In the genomic region with DNA sequence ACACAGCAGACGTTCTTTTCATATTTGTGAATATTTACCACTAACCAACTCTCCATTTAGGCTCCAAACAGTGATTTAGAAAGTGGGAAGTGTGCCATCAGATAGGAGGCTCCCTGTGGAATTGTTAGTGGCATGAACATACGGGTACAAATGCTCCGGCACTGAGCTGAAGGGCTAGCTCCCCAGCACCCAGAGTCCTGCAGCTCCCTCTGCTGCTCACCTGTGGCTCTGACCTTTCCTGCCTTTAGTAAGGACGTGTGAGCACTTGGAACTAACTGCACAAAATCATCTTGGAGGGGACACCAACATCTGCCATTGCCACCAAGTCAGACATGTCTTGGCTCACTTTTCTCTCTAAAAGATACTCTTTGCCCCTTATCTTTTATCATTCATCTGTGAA, we compare ENCODE assay signal across 9 mouse cellular contexts. TPM values are rescaled to one million over a fixed set of nuclear protein-coding genes. Genes with fewer than 3 reads are reported as not detected.
DNase-seq lines count a peak whose midpoint lies in the region; ATAC-seq and TF ChIP-seq lines count a peak whose summit lies in the region.
"Had no signal": no experiment of that assay in that cellular context is flagged by ENCODE, and none has a peak within 500 bp of the region (broad histone marks: within the 10 kb centered on the region; RNA-seq: fewer than 3 reads in every experiment).

No protein-coding gene starts in this region.

- DNase-seq in kidney, postnatal 0 days (ENCODE audit: low spot score): peak; percentile 11
- DNase-seq in kidney, postnatal 14 days: no peak
- peak; percentile 48 for DNase-seq in A20 (ENCODE audit: low read depth, low spot score)
- DNase-seq in ES-CJ7 (ENCODE audit: low read depth, low spot score): peak; percentile 85
- no peak for DNase-seq in lung, embryonic 14.5 days
- DNase-seq in cerebellum, postnatal 36 days: no peak
- DNase-seq: heart, adult 18-20 months had no signal

- H3K27ac ChIP-seq in kidney, postnatal 0 days: no peak overlapping the region
- H3K27ac ChIP-seq in lung, embryonic 14.5 days (ENCODE audit: low read depth): no peak overlapping the region

- TF ChIP-seq CTCF in kidney, postnatal 0 days (IDR thresholded peaks at IDR 0.05; ENCODE audit: low read depth): peak; percentile 49
- TF ChIP-seq CTCF in lung, embryonic 14.5 days (IDR thresholded peaks at IDR 0.05; ENCODE audit: low read depth): peak; percentile 31; the same call in 1 of the 2 replicates

- H3K4me3 ChIP-seq in kidney, postnatal 0 days (replicated peaks; ENCODE audit: low read depth, low read length): no peak overlapping the region
- no peak overlapping the region for H3K4me3 ChIP-seq in lung, embryonic 14.5 days (ENCODE audit: low read depth, low read length)
- H3K4me3 ChIP-seq: myocyte had no signal

- H3K4me2 ChIP-seq in kidney, postnatal 0 days (ENCODE audit: low read length): no peak overlapping the region
- no peak overlapping the region for H3K4me2 ChIP-seq in lung, embryonic 14.5 days

- no peak for ATAC-seq in kidney, postnatal 0 days (replicated peaks; ENCODE audit: low FRiP score, low read depth)
- no peak for ATAC-seq in lung, embryonic 14.5 days (ENCODE audit: insufficient read depth)
- ATAC-seq in frontal cortex, adult (ENCODE audit: low TSS enrichment): no peak

- no peaks in the 10 kb centered on the region for H3K36me3 ChIP-seq in kidney, postnatal 0 days (ENCODE audit: insufficient read depth, low read length)
- H3K36me3 ChIP-seq in lung, embryonic 14.5 days (ENCODE audit: insufficient read depth): no peaks in the 10 kb centered on the region

- 41% methylated on average over 4 of the region's 4 CpGs for WGBS in kidney, postnatal 0 days
- WGBS in lung, embryonic 14.5 days: 36% methylated on average over 4 of the region's 4 CpGs

- H3K27me3 ChIP-seq in kidney, postnatal 0 days (ENCODE audit: insufficient read depth, low read length): no peaks in the 10 kb centered on the region
- H3K27me3 ChIP-seq in lung, embryonic 14.5 days (ENCODE audit: insufficient read depth, low read length): no peaks in the 10 kb centered on the region

- H3K9ac ChIP-seq in kidney, postnatal 0 days (ENCODE audit: low read depth, low read length): no peak overlapping the region
- no peak overlapping the region for H3K9ac ChIP-seq in lung, embryonic 14.5 days

- H3K4me1 ChIP-seq in kidney, postnatal 0 days (replicated peaks; ENCODE audit: insufficient read depth, low read length): no peaks in the 10 kb centered on the region
- no peaks in the 10 kb centered on the region for H3K4me1 ChIP-seq in lung, embryonic 14.5 days (ENCODE audit: insufficient read depth)

- no peaks in the 10 kb centered on the region for H3K9me3 ChIP-seq in kidney, postnatal 0 days (replicated peaks; ENCODE audit: low read length)
- no peaks in the 10 kb centered on the region for H3K9me3 ChIP-seq in lung, embryonic 14.5 days (ENCODE audit: low read depth, low read length)

RNA-seq across cellular contexts. Expression of gene Insm2, which starts 27.5 kb away (rescaled TPM):
- polyA plus RNA-seq in kidney, postnatal 0 days (2015; fragmentation: Nextera tagmentation; extraction: Ambion mirVana): 0.08 and 0.09 TPM in 2 replicates
- polyA plus RNA-seq in lung, embryonic 14.5 days (2014; fragmentation: Nextera tagmentation; extraction: Ambion mirVana): 0.16 and 0.20 TPM in 2 replicates
- polyA plus RNA-seq: myocyte had no signal

Comparison
In these comparisons a context has a peak if more than half of its experiments do, and no peak if none do; other contexts are left out.
1. DNase-seq: peak in kidney, postnatal 0 days (single experiment), A20 (single experiment) and ES-CJ7 (single experiment); none in kidney, postnatal 14 days (single experiment), lung, embryonic 14.5 days (single experiment) and cerebellum, postnatal 36 days (0 of 2).